Mouse (Mus musculus): ENCODE measurements around the gene 2810459M11Rik.

Gene 2810459M11Rik

GRCm38 (mm10) chr1:86053198-86053921 is 7.7 kb downstream of the 2810459M11Rik start:
- no peak for DNase-seq (ENCODE audit: extremely low spot score)

DNA sequence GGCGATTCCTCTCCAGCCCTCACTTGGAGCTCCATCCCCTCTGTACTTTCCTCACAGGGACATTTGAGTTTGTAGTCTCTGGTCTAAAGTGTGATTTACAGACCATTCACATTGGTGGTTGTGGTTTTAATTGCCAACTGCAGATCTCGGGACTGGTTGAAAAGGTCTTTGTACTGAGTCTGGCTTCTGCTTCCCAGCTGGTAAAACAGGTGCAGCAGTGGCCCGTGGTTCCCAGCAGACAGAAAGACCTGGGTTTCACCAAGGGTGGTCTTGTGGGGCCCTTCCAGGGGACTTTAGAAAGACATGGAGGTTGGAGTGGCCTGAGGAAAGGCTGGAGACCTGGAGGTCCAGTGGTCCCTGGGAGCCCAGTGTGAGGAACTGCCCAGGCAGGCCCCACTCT is 9.3 kb downstream of the 2810459M11Rik start:
- DNase-seq (ENCODE audit: extremely low spot score), result no peak

- no peak for DNase-seq (ENCODE audit: extremely low spot score)
Measured at GRCm38 (mm10) chr1:86056284-86056683, 10.6 kb downstream of the 2810459M11Rik start.

- peak; percentile 92 for DNase-seq (ENCODE audit: extremely low spot score)
Measured at GRCm38 (mm10) chr1:86058856-86059769, 13.4 kb downstream of the 2810459M11Rik start.

DNA sequence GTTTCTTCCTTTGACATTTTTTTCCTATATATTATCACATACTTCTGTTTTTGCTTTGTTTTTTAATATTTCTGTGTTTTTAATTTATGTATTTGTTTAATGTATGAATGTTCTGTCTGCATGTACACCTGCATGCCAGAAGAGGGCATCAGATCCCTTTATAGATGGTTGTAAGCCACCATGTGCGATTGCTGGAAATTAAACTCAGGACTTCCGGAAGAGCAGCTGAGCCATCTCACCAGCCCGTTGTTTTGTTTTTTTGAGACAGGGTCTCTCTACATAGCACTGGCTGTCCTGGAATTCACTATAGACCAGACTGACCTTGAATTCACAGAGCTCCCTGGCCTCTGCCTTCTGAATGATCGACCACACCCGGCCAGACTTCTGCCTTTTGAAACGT is 16.9 kb downstream of the 2810459M11Rik start:
- no peak for DNase-seq (ENCODE audit: extremely low spot score)

- DNase-seq (ENCODE audit: extremely low spot score), result peak; percentile 91
Measured at GRCm38 (mm10) chr1:86064271-86064991, 18.8 kb downstream of the 2810459M11Rik start, which contains the start of gene Psmd1. Gene Psmd1 (plus strand): TSS chr1:86064387.

GRCm38 (mm10) chr1:86076565-86076964 is 30.9 kb downstream of the 2810459M11Rik start:
- no peak for DNase-seq (ENCODE audit: extremely low spot score)

DNA sequence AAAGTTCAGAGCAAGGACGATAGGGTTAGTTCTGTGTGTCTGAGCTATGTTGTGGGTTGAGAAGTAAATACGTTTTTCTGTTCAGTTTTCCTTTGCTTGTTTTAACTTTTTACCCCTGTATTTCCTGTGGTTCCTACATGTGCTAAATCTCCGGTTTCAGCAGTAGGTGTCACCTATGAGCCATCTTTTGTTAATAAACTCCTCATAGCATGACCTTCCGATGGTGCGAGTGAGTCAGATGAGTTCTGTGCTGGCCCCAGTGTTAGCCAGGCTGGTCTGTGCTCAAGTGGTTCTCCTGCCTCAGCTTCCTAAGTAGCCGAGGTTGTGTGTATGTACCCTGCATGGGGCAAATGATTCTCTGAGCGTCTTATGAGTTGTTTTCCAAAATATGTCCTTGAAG is 48.8 kb downstream of the 2810459M11Rik start:
- no peak for DNase-seq (ENCODE audit: extremely low spot score)

DNA sequence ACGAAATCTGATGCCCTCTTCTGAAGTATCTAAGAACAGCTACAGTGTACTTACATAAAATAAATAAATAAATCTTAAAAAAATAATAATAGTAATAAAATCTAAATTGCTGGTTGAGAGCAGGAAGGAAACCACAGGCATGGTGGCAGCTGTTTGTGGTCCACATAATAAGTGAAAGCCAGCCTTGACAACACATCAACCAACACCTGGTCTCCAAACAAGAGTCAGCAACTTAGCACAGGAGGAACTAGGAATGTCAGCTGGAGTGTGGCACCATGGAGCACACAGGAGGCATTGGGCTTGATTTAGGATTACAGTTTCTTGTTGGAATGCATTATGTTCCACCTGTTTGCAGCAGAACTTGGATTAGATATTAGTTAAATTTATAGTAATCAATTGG is 59.4 kb downstream of the 2810459M11Rik start:
- DNase-seq (ENCODE audit: extremely low spot score), result no peak
